Mouse (Mus musculus) CD8-positive naive resting alpha-beta T cell, adult 2 months (primary cell): ENCODE results near the gene 0610030E20Rik.

Source experiments
- DNase-seq, 2 experiments: peaks; one replicate each; pipeline ENCODE4 v3.0.0; 2022; ENCODE audit warnings: low read depth in 2 of 2, low spot score in 2 of 2

Gene 0610030E20Rik

DNA sequence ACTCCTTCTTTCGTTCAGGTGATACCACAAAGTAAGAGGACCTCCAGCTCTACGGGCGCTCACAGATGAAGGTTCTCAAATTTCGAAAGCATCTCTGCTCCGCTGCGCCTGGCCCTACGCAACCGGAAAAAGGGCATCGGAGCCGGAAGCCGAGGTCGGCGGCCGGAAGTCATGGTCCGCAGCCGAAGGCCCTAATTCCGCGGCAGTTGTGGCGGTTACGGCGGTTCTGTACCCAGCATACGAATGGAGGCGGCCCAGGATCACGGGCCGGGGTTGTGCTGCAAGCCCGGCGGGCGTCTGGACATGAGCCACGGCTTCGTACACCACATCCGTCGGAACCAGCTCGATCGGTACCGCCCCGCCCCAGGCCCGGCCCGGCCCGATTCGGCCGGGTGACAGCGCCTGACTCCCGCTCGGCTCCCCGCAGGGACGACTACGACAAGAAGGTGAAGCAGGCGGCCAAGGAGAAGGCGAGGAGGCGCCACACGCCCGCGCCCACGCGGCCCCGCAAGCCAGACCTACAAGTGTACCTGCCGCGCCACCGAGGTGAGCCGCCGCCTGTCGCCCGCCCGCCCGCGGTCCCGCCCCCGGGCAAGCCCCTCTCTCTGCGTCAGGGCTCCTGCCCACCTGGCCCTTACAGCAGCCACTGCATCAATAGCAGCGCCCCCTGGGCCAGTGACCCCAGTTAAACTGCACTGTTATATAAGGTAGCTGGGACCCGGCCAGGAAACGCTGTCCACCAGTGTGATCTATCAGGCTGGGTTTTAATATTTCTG lies at the start of gene 0610030E20Rik:
Gene 0610030E20Rik (plus strand): TSS at position 152 of the 776 bp plus-strand sequence.
- DNase-seq = peak; percentile 60 to 70

- DNase-seq = no peak
These were observed 49.3 kb upstream of the 0610030E20Rik start for GRCm38 (mm10) chr6:72297825-72298224.

- DNase-seq = no peak
These were observed 44.7 kb upstream of the 0610030E20Rik start for GRCm38 (mm10) chr6:72302349-72302925.

GRCm38 (mm10) chr6:72303510-72303909 lies 43.6 kb upstream of the 0610030E20Rik start:
- no peak for DNase-seq

DNA sequence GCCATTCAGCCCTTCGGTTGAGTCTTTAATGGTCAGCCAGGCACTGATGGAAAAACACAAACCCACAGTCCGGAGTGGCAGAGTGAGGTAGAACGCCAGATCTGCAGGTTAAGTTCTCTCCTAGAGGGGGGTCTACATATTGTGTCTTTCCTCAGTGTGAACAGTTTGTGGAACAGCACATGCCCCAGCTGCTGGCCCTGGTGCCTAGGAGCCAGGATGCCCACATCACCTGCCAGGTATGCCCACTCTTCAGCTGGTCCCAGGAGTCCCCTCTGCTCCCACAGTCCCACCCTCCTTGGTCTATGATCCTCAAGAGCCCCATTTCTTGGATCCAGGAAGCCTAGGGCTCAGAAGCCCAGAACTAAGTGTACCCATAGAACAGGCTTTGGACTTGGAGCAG lies 34.9 kb upstream of the 0610030E20Rik start:
- DNase-seq = no peak

DNA sequence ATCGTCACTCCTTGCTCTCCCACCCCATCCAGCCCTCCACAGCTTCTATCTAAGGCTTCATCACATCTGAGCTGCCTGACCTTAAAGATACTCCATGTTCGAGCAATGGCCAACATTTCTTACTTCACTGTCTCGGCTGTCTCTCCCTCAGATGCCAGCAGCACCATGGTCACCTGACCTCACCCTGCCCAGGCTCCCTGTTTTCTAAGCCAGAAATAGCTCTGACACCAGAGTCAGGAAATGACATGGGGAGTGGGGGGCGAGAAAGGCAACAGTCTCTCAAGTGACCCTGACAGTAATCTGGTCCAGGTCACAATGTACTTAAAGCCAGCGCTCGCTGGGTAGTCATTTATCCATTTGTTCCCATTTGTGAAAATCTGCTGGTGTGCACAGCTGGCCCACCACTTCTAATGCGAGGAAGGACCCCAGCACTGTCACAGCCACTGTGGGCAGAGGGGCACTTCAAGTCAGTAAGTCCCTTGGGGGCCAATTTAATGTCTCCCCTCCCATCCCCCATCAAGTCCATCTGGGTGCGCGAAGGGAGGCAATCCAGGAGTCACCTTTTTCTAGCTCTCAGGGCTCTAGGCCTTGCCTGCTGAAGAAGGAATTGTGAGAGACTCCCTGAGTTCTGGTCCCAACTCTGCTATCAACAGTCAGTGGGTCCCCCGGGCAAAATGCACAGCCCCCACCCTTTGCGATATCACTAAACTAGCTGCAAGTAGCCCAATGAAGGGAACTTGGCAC lies 33.8 kb upstream of the 0610030E20Rik start:
- DNase-seq = no peak

DNA sequence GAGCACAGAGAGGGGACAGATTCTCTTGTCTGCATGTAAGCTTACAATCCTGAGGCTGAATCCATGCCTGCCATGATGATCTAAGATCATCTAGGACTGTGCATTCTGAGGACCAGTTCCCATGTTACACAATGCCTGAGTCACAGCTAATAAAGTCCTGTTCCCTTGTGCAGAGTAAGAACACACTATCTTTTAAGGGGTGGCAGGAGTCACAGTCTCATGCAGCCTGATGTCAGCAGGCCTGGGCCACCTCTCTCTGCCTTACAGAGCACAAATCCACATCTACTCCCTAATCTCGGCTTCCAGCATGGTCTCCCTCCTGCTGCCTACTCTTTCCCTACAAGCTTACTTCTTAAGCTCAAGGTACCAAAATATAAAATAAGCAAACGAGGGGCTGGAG lies 31.7 kb upstream of the 0610030E20Rik start:
- DNase-seq = no peak

DNA sequence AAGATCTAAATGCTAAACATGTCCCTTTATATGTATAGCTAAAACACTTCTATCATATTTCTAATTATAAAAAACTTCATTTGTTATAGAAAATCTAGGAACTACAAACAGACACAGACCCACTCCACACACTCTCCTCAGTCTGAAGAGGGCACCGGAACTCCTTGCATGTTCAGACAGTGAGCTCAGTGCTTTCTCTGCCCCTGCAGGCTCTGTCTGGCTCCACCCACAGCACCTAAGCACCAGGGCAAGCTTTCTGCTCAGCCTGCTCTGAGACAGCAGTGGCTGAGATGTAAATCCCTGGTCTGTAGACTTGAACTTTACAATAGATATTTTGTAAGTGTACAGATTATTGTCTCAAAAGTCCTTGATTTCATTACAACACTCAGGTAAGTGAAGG lies 31.1 kb upstream of the 0610030E20Rik start:
- no peak for DNase-seq

DNA sequence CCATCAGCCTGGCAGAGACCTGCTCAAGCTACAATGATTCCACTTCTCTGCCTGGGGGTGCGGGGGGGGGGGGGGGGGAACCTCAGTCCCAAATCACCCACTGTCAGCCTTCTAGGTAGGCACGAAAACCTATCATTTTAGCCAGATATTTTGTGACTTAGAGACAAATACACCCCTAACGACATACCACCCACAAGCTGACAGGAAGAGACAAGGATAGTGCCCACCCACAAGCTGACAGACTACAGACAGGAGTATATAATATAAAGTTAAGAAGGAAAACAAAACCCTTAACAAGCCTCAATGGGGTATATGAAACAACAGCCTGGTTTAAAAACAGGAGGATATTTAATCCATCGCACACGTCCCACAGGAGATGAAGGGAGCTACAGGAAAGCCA lies 28.7 kb upstream of the 0610030E20Rik start:
- DNase-seq = no peak

DNA sequence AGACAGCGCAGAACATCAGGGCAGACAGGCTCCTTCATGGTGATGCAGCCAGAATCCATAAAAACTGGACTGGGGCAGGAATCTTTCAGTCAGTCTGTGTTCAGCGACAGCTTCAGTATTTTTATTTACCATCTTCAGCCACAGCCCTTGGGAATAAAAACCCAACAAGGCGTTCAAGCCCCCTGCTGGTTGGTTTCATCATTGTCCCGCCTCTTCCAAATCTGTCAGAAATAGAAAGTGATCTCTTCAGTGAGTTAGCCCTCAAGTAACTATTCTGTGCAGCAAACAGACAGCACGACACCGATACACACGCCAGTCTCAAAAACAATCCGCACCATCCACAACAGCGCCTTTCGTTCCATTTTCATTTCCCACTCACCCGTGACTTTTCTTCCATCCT lies 28.1 kb upstream of the 0610030E20Rik start:
- no peak for DNase-seq

DNA sequence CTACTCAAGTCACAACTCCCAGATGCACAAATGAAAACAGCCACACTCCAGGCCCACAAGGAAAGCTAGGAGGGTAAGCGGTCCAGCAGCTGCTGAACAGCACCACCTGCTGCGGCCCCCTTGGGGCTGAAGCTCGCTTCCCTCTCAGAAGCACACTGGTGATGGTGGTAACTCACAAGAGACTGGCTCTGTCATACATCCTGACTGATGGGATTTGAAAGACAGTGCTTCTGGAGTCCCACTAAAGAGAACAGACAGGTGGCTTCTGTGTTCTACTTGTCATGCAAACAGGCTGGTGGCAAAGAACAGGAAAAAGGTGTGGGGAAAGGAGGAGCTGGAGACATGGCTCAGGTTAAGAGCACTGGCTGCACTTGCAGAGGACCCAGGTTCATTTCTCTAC lies 24.2 kb upstream of the 0610030E20Rik start:
- no peak for DNase-seq

- no peak for DNase-seq
These were observed 23.2 kb upstream of the 0610030E20Rik start for GRCm38 (mm10) chr6:72323786-72324508.

- DNase-seq = no peak
These were observed 20.8 kb upstream of the 0610030E20Rik start for GRCm38 (mm10) chr6:72326274-72326673.

- DNase-seq = no peak
These were observed 18.1 kb upstream of the 0610030E20Rik start for GRCm38 (mm10) chr6:72329019-72329418.

GRCm38 (mm10) chr6:72330133-72330532 lies 17.0 kb upstream of the 0610030E20Rik start:
- DNase-seq = no peak

- DNase-seq = no peak
These were observed 14.0 kb upstream of the 0610030E20Rik start for GRCm38 (mm10) chr6:72333111-72333510.

GRCm38 (mm10) chr6:72340481-72340880 lies 6.6 kb upstream of the 0610030E20Rik start:
- no peak for DNase-seq

DNA sequence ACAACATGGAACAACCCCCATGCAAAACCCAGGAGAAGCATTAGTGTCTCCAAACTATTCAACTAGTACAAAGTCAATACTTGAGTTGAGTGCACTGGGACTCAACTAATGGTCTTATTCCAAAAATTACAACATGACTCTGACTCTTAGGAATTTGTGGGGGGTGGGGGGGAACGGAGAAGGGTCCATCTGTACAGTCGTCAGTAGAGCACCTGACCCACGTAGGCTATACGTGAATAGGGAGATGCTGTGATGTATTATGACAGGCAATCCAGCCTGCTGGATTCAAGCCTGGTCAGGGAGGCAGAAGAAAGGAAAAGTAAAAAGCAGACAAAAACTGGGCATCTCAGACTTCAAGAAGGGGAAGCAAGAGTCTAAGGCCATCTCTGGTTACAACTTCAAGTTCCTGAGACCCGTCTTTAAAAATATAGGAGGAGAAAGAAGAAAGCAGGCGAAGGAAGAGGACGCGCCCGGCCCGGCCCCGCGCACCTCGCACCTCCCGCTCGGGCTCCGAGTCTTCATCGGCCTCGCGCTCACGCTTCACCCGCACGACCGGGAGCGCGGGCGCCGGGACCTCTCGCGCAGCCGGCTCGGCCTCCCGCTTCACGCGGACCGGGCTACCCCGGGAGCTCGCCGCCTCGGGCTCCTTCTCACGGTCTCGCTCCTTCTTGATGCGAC lies 2.6 kb upstream of the 0610030E20Rik start:
- no peak for DNase-seq

DNA sequence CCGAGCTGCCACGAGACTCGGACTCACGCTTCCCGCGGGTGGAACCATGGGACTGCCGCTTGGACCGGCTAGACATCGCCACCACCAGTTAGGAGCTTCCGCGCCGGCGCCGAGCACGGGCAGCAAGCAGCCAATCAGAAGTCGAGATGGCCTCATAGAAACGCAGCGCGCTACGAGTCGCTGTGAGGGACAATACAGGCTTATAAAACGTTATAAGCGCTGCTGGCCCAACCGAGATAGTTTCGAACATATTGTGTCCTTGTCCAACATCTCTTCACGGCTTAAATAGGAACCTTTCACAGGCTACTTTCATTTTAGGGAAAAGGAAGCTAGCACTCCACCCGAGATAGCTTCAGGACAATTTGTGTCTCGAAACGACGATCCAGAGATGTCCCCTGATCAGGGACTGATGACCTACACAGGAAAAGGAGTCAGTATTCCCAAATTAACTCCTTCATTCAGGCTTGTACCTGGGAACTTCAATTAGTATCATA lies 2.0 kb upstream of the 0610030E20Rik start, which contains the start of gene Usp39:
Gene Usp39 (minus strand): TSS at position 111 of the 494 bp plus-strand sequence.
- DNase-seq = peak; percentile 73 to 81

GRCm38 (mm10) chr6:72345633-72346032 lies 1.5 kb upstream of the 0610030E20Rik start:
- no peak for DNase-seq

- DNase-seq = no peak
These were observed 856 bp upstream of the 0610030E20Rik start for GRCm38 (mm10) chr6:72346261-72346660.
